Mouse (Mus musculus) erythroblast, embryonic 14.5 days (primary cell): Measurements from ENCODE around the gene Abcf2.

Source experiments
- GATA1 ChIP-seq: IDR thresholded peaks from 2 replicates; pipeline ENCODE4 v1.6.1; 2012; ENCODE audit warnings: low read length, inconsistent platforms, mixed read lengths
- TAL1 ChIP-seq: IDR thresholded peaks from 3 replicates; pipeline ENCODE4 v1.6.1; 2012; ENCODE audit warnings: low read length, inconsistent platforms, mixed read lengths

- TF ChIP-seq GATA1 (no peak), TAL1 (no peak)
These were observed 14.7 kb upstream of the Abcf2 start for GRCm38 (mm10) chr5:24591796-24592470.
